Mouse (Mus musculus) limb, embryonic 13.5 days (tissue): ENCODE measurements around the gene Phyh. TPM values are rescaled to one million over a fixed set of nuclear protein-coding genes. Genes with fewer than 3 reads are reported as not detected.

ENCODE experiments used
- ATAC-seq: fragments of 200-750 bp; cut with Nextera tagmentation; 2 replicates; pipeline ENCODE4 v1.8.0; 2017; ENCODE audit warnings: low read depth, moderate number of reproducible peaks, moderate TSS enrichment; ENCODE audit not compliant: low FRiP score
- H3K27ac ChIP-seq: fragments of 300-500 bp; sonication (generic); 2 replicates; pipeline ENCODE4 v1.5.1; 2015; ENCODE audit warnings: inconsistent platforms, mild to moderate bottlenecking, moderate library complexity
- H3K27me3 ChIP-seq: fragments of 300-500 bp; sonication (generic); 2 replicates; pipeline ENCODE4 v1.6.1; 2015; ENCODE audit warnings: mild to moderate bottlenecking, inconsistent platforms
- H3K36me3 ChIP-seq: fragments of 300-500 bp; sonication (generic); 2 replicates; pipeline ENCODE4 v1.6.1; 2015; ENCODE audit warnings: inconsistent platforms, mild to moderate bottlenecking, moderate library complexity
- H3K4me1 ChIP-seq: fragments of 300-500 bp; sonication (generic); 2 replicates; pipeline ENCODE4 v1.6.1; 2015; ENCODE audit warnings: inconsistent platforms
- H3K4me2 ChIP-seq: fragments of 300-500 bp; sonication (generic); replicated peaks from 2 replicates; pipeline ENCODE4 v1.6.1; 2015; ENCODE audit warnings: inconsistent platforms, mild to moderate bottlenecking, moderate library complexity
- H3K4me3 ChIP-seq: fragments of 300-500 bp; sonication (generic); 2 replicates; pipeline ENCODE4 v1.5.1; 2015; ENCODE audit warnings: moderate library complexity, mild to moderate bottlenecking, inconsistent platforms
- H3K9ac ChIP-seq: fragments of 300-500 bp; sonication (generic); 2 replicates; pipeline ENCODE4 v1.6.1; 2015; ENCODE audit warnings: mild to moderate bottlenecking, inconsistent platforms
- H3K9me3 ChIP-seq: fragments of 300-500 bp; sonication (generic); 2 replicates; pipeline ENCODE4 v1.6.1; 2016; ENCODE audit warnings: inconsistent platforms
- WGBS: fragments of 180-500 bp; shearing (Covaris S2); methylation state at CpG from one replicate; pipeline ENCODE4 v1.1.7; 2015; 5-methylcytosine and 5-hydroxymethylcytosine counted together
- polyA plus RNA-seq: library from polyadenylated mRNA; unstranded; fragments of >200 nt; fragmentation: Nextera tagmentation; extraction: Ambion mirVana; gene quantifications from 2 replicates; pipeline ENCODE4 v1.2.1, GENCODE M21; 2015

Gene Phyh
- 55.0 and 56.7 TPM in 2 replicates for polyA plus RNA-seq

GRCm38 (mm10) chr2:4918860-4919739 lies at the start of gene Phyh:
TSS of gene Phyh (plus strand) at chr2:4919019.
- Histone ChIP-seq H3K4me2 (peak within 1 kb of the TSS; percentile 67), H3K36me3 (peaks cover 5% of the 10 kb centered on the region; the same call in 1 of the 2 replicates), H3K27me3 (no peaks in the 10 kb centered on the region), H3K9me3 (no peaks in the 10 kb centered on the region), H3K9ac (peak within 1 kb of the TSS; percentile 74), H3K27ac (peak within 1 kb of the TSS; percentile 52; the same call in 1 of the 2 replicates), H3K4me3 (peak within 1 kb of the TSS; percentile 52), H3K4me1 (peaks cover 17% of the 10 kb centered on the region)
- WGBS: 7% methylated on average over 35 of the region's 35 CpGs
- peak; percentile 97 for ATAC-seq

- Histone ChIP-seq H3K9ac (no peak overlapping the region), H3K36me3 (no peaks in the 10 kb centered on the region), H3K4me1 (no peaks in the 10 kb centered on the region), H3K27ac (no peak overlapping the region), H3K4me2 (no peak overlapping the region), H3K4me3 (no peak overlapping the region), H3K27me3 (no peaks in the 10 kb centered on the region), H3K9me3 (no peaks in the 10 kb centered on the region)
- ATAC-seq: no peak
- 75% methylated on average over 9 of the region's 9 CpGs for WGBS
Observed at GRCm38 (mm10) chr2:4872740-4873139, 46.1 kb upstream of the Phyh start.

- H3K9me3 ChIP-seq: no peaks in the 10 kb centered on the region
- WGBS: 55% methylated on average over 6 of the region's 6 CpGs
- H3K4me3 ChIP-seq: no peak overlapping the region
- H3K36me3 ChIP-seq: no peaks in the 10 kb centered on the region
- no peak overlapping the region for H3K9ac ChIP-seq
- no peaks in the 10 kb centered on the region for H3K27me3 ChIP-seq
- no peak overlapping the region for H3K27ac ChIP-seq
- H3K4me2 ChIP-seq: no peak overlapping the region
- H3K4me1 ChIP-seq: no peaks in the 10 kb centered on the region
- ATAC-seq: no peak
Observed at GRCm38 (mm10) chr2:4873331-4873730, 45.5 kb upstream of the Phyh start.

GRCm38 (mm10) chr2:4875090-4875489 lies 43.7 kb upstream of the Phyh start:
- H3K4me1 ChIP-seq: peaks cover 6% of the 10 kb centered on the region
- H3K27me3 ChIP-seq: no peaks in the 10 kb centered on the region
- no peaks in the 10 kb centered on the region for H3K9me3 ChIP-seq
- no peak overlapping the region for H3K4me3 ChIP-seq
- WGBS: 57% methylated on average over 1 of the region's 1 CpGs
- H3K36me3 ChIP-seq: peaks cover 4% of the 10 kb centered on the region; the same call in 1 of the 2 replicates
- H3K27ac ChIP-seq: no peak overlapping the region
- ATAC-seq: no peak
- H3K4me2 ChIP-seq: no peak overlapping the region
- H3K9ac ChIP-seq: no peak overlapping the region

GRCm38 (mm10) chr2:4876131-4876530 lies 42.7 kb upstream of the Phyh start:
- 72% methylated on average over 3 of the region's 3 CpGs for WGBS
- no peak for ATAC-seq
- peaks cover 4% of the 10 kb centered on the region; the same call in 1 of the 2 replicates for H3K36me3 ChIP-seq
- H3K4me3 ChIP-seq: no peak overlapping the region
- no peaks in the 10 kb centered on the region for H3K9me3 ChIP-seq
- no peaks in the 10 kb centered on the region for H3K27me3 ChIP-seq
- H3K4me2 ChIP-seq: no peak overlapping the region
- no peak overlapping the region for H3K27ac ChIP-seq
- peaks cover 11% of the 10 kb centered on the region for H3K4me1 ChIP-seq
- no peak overlapping the region for H3K9ac ChIP-seq

GRCm38 (mm10) chr2:4880737-4881349 lies 38.0 kb upstream of the Phyh start:
- Histone ChIP-seq H3K4me1 (peaks cover 23% of the 10 kb centered on the region), H3K4me3 (peak overlapping the region; percentile 90), H3K36me3 (peaks cover 13% of the 10 kb centered on the region), H3K4me2 (peak overlapping the region; percentile 81), H3K9ac (peak overlapping the region; percentile 99), H3K27ac (peak overlapping the region; percentile 100), H3K9me3 (no peaks in the 10 kb centered on the region), H3K27me3 (no peaks in the 10 kb centered on the region)
- ATAC-seq: peak; percentile 22; the same call in 1 of the 2 replicates
- 3% methylated on average over 20 of the region's 20 CpGs for WGBS

GRCm38 (mm10) chr2:4881350-4882248 lies 37.2 kb upstream of the Phyh start, which contains the start of gene Sephs1:
TSS of gene Sephs1 (plus strand) at chr2:4881564.
- WGBS: 0% methylated on average over 89 of the region's 115 CpGs
- ATAC-seq: peak; percentile 82

GRCm38 (mm10) chr2:4882249-4882791 lies 36.5 kb upstream of the Phyh start:
- H3K27ac ChIP-seq: peak overlapping the region; percentile 100
- H3K9ac ChIP-seq: peak overlapping the region; percentile 99
- peaks cover 28% of the 10 kb centered on the region for H3K36me3 ChIP-seq
- no peaks in the 10 kb centered on the region for H3K9me3 ChIP-seq
- peak overlapping the region; percentile 81 for H3K4me2 ChIP-seq
- no peaks in the 10 kb centered on the region for H3K27me3 ChIP-seq
- peak; percentile 48 for ATAC-seq
- peak overlapping the region; percentile 90 for H3K4me3 ChIP-seq
- under 1% methylated on average over 60 of the region's 63 CpGs for WGBS
- H3K4me1 ChIP-seq: peaks cover 23% of the 10 kb centered on the region

More at GRCm38 (mm10) chr2:4881350-4882248, 37.2 kb upstream of the Phyh start, which contains the start of gene Sephs1:
- peaks cover 21% of the 10 kb centered on the region for H3K36me3 ChIP-seq
- H3K4me3 ChIP-seq: peak within 1 kb of the TSS; percentile 90
- peak within 1 kb of the TSS; percentile 81 for H3K4me2 ChIP-seq
- H3K9me3 ChIP-seq: no peaks in the 10 kb centered on the region
- peaks cover 23% of the 10 kb centered on the region for H3K4me1 ChIP-seq
- peak within 1 kb of the TSS; percentile 99 for H3K9ac ChIP-seq
- no peaks in the 10 kb centered on the region for H3K27me3 ChIP-seq
- H3K27ac ChIP-seq: peak within 1 kb of the TSS; percentile 100

- peak overlapping the region; percentile 99 for H3K9ac ChIP-seq
- WGBS: under 1% methylated on average over 18 of the region's 18 CpGs
- no peaks in the 10 kb centered on the region for H3K9me3 ChIP-seq
- H3K4me2 ChIP-seq: peak overlapping the region; percentile 81
- no peaks in the 10 kb centered on the region for H3K27me3 ChIP-seq
- peak overlapping the region; percentile 90 for H3K4me3 ChIP-seq
- no peak for ATAC-seq
- peaks cover 36% of the 10 kb centered on the region for H3K36me3 ChIP-seq
- peaks cover 23% of the 10 kb centered on the region for H3K4me1 ChIP-seq
- peak overlapping the region; percentile 100 for H3K27ac ChIP-seq
Observed at GRCm38 (mm10) chr2:4883009-4883704, 35.7 kb upstream of the Phyh start.

- 94% methylated on average over 6 of the region's 6 CpGs for WGBS
- Histone ChIP-seq H3K9me3 (no peaks in the 10 kb centered on the region), H3K27me3 (no peaks in the 10 kb centered on the region), H3K9ac (no peak overlapping the region), H3K36me3 (peaks cover 68% of the 10 kb centered on the region), H3K4me3 (no peak overlapping the region), H3K4me2 (no peak overlapping the region), H3K27ac (no peak overlapping the region), H3K4me1 (peaks cover 13% of the 10 kb centered on the region)
- no peak for ATAC-seq
Observed at GRCm38 (mm10) chr2:4886896-4887295, 31.9 kb upstream of the Phyh start.

- H3K36me3 ChIP-seq: peaks cover 90% of the 10 kb centered on the region
- no peak for ATAC-seq
Observed at GRCm38 (mm10) chr2:4895598-4895997, 23.2 kb upstream of the Phyh start.

More at GRCm38 (mm10) chr2:4895598-4895997, 23.2 kb upstream of the Phyh start:
- Histone ChIP-seq H3K9ac (no peak overlapping the region), H3K4me2 (no peak overlapping the region), H3K4me3 (no peak overlapping the region), H3K9me3 (no peaks in the 10 kb centered on the region), H3K4me1 (no peaks in the 10 kb centered on the region), H3K27me3 (no peaks in the 10 kb centered on the region), H3K27ac (no peak overlapping the region)
- WGBS: 88% methylated on average over 2 of the region's 2 CpGs
